7 mouse cellular contexts compared by ENCODE assay signal in genomic region chr5:34761509-34761908, GRCm38 (mm10). TPM values are rescaled to one million over a fixed set of nuclear protein-coding genes. Genes with fewer than 3 reads are reported as not detected.
DNase-seq lines count a peak whose midpoint lies in the region; ATAC-seq lines count a peak whose summit lies in the region.

Htt (plus strand) TSS chr5:34761740.

- H3K4me3 ChIP-seq in embryonic facial prominence, embryonic 12.5 days, result peak within 1 kb of the TSS; percentile 100
- H3K4me3 ChIP-seq in limb, embryonic 11.5 days (ENCODE audit: low read depth, low read length), result peak within 1 kb of the TSS; percentile 84
- peak within 1 kb of the TSS; percentile 97 for H3K4me3 ChIP-seq in midbrain, embryonic 14.5 days (replicated peaks; ENCODE audit: low read depth, low read length)

- peak within 1 kb of the TSS; percentile 97 for H3K9ac ChIP-seq in embryonic facial prominence, embryonic 12.5 days
- H3K9ac ChIP-seq in limb, embryonic 11.5 days (ENCODE audit: low read length), result peak within 1 kb of the TSS; percentile 89
- H3K9ac ChIP-seq in midbrain, embryonic 14.5 days (replicated peaks; ENCODE audit: low read length), result peak within 1 kb of the TSS; percentile 89

- peak within 1 kb of the TSS; percentile 92 for H3K27ac ChIP-seq in embryonic facial prominence, embryonic 12.5 days
- H3K27ac ChIP-seq in limb, embryonic 11.5 days (replicated peaks; ENCODE audit: low read depth, low read length), result peak within 1 kb of the TSS; percentile 76
- H3K27ac ChIP-seq in midbrain, embryonic 14.5 days (replicated peaks; ENCODE audit: low read depth, low read length), result peak within 1 kb of the TSS; percentile 92

- no peaks in the 10 kb centered on the region for H3K9me3 ChIP-seq in embryonic facial prominence, embryonic 12.5 days
- no peaks in the 10 kb centered on the region for H3K9me3 ChIP-seq in limb, embryonic 11.5 days (ENCODE audit: control insufficient read depth, low read length)
- H3K9me3 ChIP-seq in midbrain, embryonic 14.5 days (ENCODE audit: control insufficient read depth, low read length), result no peaks in the 10 kb centered on the region

- no peaks in the 10 kb centered on the region for H3K36me3 ChIP-seq in embryonic facial prominence, embryonic 12.5 days
- no peaks in the 10 kb centered on the region for H3K36me3 ChIP-seq in limb, embryonic 11.5 days (ENCODE audit: control insufficient read depth, insufficient read depth, low read length)
- H3K36me3 ChIP-seq in midbrain, embryonic 14.5 days (ENCODE audit: control insufficient read depth, insufficient read depth, low read length), result no peaks in the 10 kb centered on the region

- peak; percentile 97 for DNase-seq in adrenal gland, postnatal 25 days
- peak; percentile 100 for DNase-seq in heart, adult 11 months
- peak; percentile 96 for DNase-seq in kidney, adult 18-20 months
- peak; percentile 96 for DNase-seq in limb, embryonic 11.5 days (ENCODE audit: low spot score)
- peak; percentile 99 for DNase-seq in midbrain, embryonic 14.5 days
- DNase-seq in spleen, adult 18-20 months, result peak; percentile 92 to 93

- ATAC-seq in embryonic facial prominence, embryonic 12.5 days (ENCODE audit: insufficient number of reproducible peaks, insufficient read depth, low FRiP score, low TSS enrichment), result peak; percentile 97
- peak; percentile 98 for ATAC-seq in limb, embryonic 11.5 days (ENCODE audit: insufficient number of reproducible peaks, low FRiP score, low TSS enrichment, low read depth)
- ATAC-seq in midbrain, embryonic 14.5 days (ENCODE audit: low FRiP score, low TSS enrichment), result peak; percentile 97

- no peaks in the 10 kb centered on the region for H3K27me3 ChIP-seq in embryonic facial prominence, embryonic 12.5 days
- H3K27me3 ChIP-seq in limb, embryonic 11.5 days (ENCODE audit: control insufficient read depth, insufficient read depth, low read length), result no peaks in the 10 kb centered on the region
- no peaks in the 10 kb centered on the region for H3K27me3 ChIP-seq in midbrain, embryonic 14.5 days (ENCODE audit: control insufficient read depth, insufficient read depth, low read length)

- WGBS in embryonic facial prominence, embryonic 12.5 days, result 0% methylated on average over 35 of the region's 35 CpGs
- WGBS in limb, embryonic 11.5 days, result under 1% methylated on average over 35 of the region's 35 CpGs
- under 1% methylated on average over 35 of the region's 35 CpGs for WGBS in midbrain, embryonic 14.5 days

- H3K4me2 ChIP-seq in embryonic facial prominence, embryonic 12.5 days (replicated peaks), result peak within 1 kb of the TSS; percentile 84
- peak within 1 kb of the TSS; percentile 86 for H3K4me2 ChIP-seq in limb, embryonic 11.5 days (ENCODE audit: low read depth, severe bottlenecking)
- peak within 1 kb of the TSS; percentile 94 for H3K4me2 ChIP-seq in midbrain, embryonic 14.5 days (ENCODE audit: low read length)

- peaks cover 9% of the 10 kb centered on the region for H3K4me1 ChIP-seq in embryonic facial prominence, embryonic 12.5 days
- no peaks in the 10 kb centered on the region for H3K4me1 ChIP-seq in limb, embryonic 11.5 days (ENCODE audit: control insufficient read depth, insufficient read depth, low read length)
- H3K4me1 ChIP-seq in midbrain, embryonic 14.5 days (ENCODE audit: control insufficient read depth, insufficient read depth, low read length), result peaks cover 13% of the 10 kb centered on the region

RNA-seq across cellular contexts. Expression of gene Htt, which starts in this region (rescaled TPM):
- 35.4 and 37.6 TPM in 2 replicates for total RNA-seq in adrenal gland, postnatal 25 days (2021)
- polyA plus RNA-seq in embryonic facial prominence, embryonic 12.5 days (2016; fragmentation: Nextera tagmentation; extraction: Ambion mirVana), result 18.1 and 20.5 TPM in 2 replicates
- 15.0 and 16.4 TPM in 2 replicates for polyA plus RNA-seq in limb, embryonic 11.5 days (2014; fragmentation: Nextera tagmentation; extraction: Ambion mirVana)
- 19.7 and 20.7 TPM in 2 replicates for polyA plus RNA-seq in midbrain, embryonic 14.5 days (2014; fragmentation: Nextera tagmentation; extraction: Ambion mirVana)

Comparison
In these comparisons a context has a peak if more than half of its experiments do, and no peak if none do; other contexts are left out.
1. Peak in every context shown above with its lines: DNase-seq, ATAC-seq, H3K4me3 ChIP-seq and H3K27ac ChIP-seq.